Mouse (Mus musculus) heart, postnatal 0 days (tissue): ENCODE measurements at regions not wholly inside any gene's neighbourhood (a gene's known extent, or its start where the extent isn't known, plus 50 kb on each side); places are given as distances from the start of the nearest gene placed in this dataset.

ENCODE experiments used
- CTCF ChIP-seq: IDR thresholded peaks from 2 replicates; pipeline ENCODE4 v1.5.1; 2016; ENCODE audit warnings: antibody characterized with exemption, control low read depth, low read depth
- EP300 ChIP-seq: IDR thresholded peaks from 2 replicates; pipeline ENCODE4 v1.6.1; 2016; ENCODE audit warnings: antibody characterized with exemption, low read depth

DNA sequence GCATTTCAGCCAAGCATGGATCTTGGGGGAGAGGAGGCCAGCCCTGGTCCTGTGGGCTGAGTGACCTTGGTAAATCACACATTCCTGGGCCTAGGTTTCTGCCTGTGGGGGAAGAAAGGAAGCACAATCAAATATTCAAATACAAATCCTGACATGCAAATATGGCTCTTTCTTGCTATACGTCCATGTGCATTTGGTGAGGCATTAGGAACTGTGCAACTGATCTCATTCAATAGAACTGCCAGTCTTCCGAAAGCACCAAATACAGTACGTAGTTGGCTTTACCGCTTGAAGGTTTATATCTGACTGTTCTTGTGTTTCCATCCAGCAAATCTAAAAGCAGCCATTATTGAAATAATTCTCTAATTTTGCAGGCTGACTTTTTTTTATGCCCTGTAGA lies 278.9 kb downstream of the Sox11 start:
- no peak for TF ChIP-seq CTCF
- TF ChIP-seq EP300, result no peak
